34 mouse cellular contexts compared by ENCODE assay signal in genomic region chrX:136543956-136544355, GRCm38 (mm10). TPM values are rescaled to one million over a fixed set of nuclear protein-coding genes. Genes with fewer than 3 reads are reported as not detected.
"Had no signal": no experiment of that assay in that cellular context is flagged by ENCODE, and none has a peak within 500 bp of the region (broad histone marks: within the 10 kb centered on the region; RNA-seq: fewer than 3 reads in every experiment).

Gene Kir3dl2 (minus strand): TSS chrX:136544056.

RNA-seq across cellular contexts. Expression of gene Kir3dl2, which starts in this region (rescaled TPM):
- total RNA-seq: left cerebral cortex, postnatal 25 days; left cerebral cortex, postnatal 4 days; liver, adult 2 months; megakaryocyte progenitor cell, adult 5-6 weeks; megakaryocyte, adult 5-6 weeks; megakaryocyte-erythroid progenitor cell, adult 5-6 weeks; monocyte, adult 5-6 weeks had no signal
- polyA plus RNA-seq: limb, embryonic 10.5 days; limb, embryonic 11.5 days; limb, embryonic 12.5 days; limb, embryonic 13.5 days; limb, embryonic 14.5 days; limb, embryonic 15.5 days; liver, adult 2 months; liver, embryonic 11.5 days; liver, embryonic 12.5 days; liver, embryonic 13.5 days; liver, embryonic 14.5 days; liver, embryonic 15.5 days; liver, embryonic 16.5 days; liver, postnatal 0 days; lung, adult 2 months; lung, embryonic 14.5 days; lung, embryonic 15.5 days; lung, embryonic 16.5 days; lung, postnatal 0 days; macrophage; midbrain, embryonic 10.5 days; midbrain, embryonic 11.5 days; midbrain, embryonic 12.5 days; midbrain, embryonic 13.5 days; midbrain, embryonic 14.5 days; myocyte; neural tube, embryonic 11.5 days; neural tube, embryonic 12.5 days had no signal
